Mouse (Mus musculus): ENCODE results near the gene Rpl36al. TPM values are rescaled to one million over a fixed set of nuclear protein-coding genes. Genes with fewer than 3 reads are reported as not detected.
"Not testable (repeated sequence)": the region's sequence is repeated elsewhere in the genome, so short reads cannot be mapped to it uniquely, and the experiment has no call there.

Gene Rpl36al
- polyA plus RNA-seq, 1 experiment from 2014 or later: 448 TPM

GRCm38 (mm10) chr12:69166861-69167581 is 16.9 kb downstream of the Rpl36al start:
- H3K9me3 ChIP-seq (replicated peaks); ATAC-seq (ENCODE audit: low FRiP score); H3K27me3 ChIP-seq; H3K36me3 ChIP-seq; H3K4me3 ChIP-seq; H3K27ac ChIP-seq; H3K9ac ChIP-seq; H3K4me1 ChIP-seq; H3K4me2 ChIP-seq (replicated peaks): not testable (repeated sequence)
- WGBS: 66% methylated on average over 8 of the region's 8 CpGs

GRCm38 (mm10) chr12:69164904-69165303 is 19.0 kb downstream of the Rpl36al start:
- ATAC-seq (ENCODE audit: low FRiP score): no peak
- H3K4me2 ChIP-seq (replicated peaks): no peak overlapping the region
- H3K9ac ChIP-seq: no peak overlapping the region
- no peaks in the 10 kb centered on the region for H3K27me3 ChIP-seq
- H3K9me3 ChIP-seq (replicated peaks): no peaks in the 10 kb centered on the region
- no peak overlapping the region for H3K27ac ChIP-seq
- peaks cover 10% of the 10 kb centered on the region for H3K4me1 ChIP-seq
- H3K36me3 ChIP-seq: no peaks in the 10 kb centered on the region
- H3K4me3 ChIP-seq: no peak overlapping the region
- WGBS: 59% methylated on average over 3 of the region's 3 CpGs

- ATAC-seq (ENCODE audit: low FRiP score); H3K27me3 ChIP-seq; H3K9ac ChIP-seq; H3K4me3 ChIP-seq; H3K9me3 ChIP-seq (replicated peaks); H3K4me1 ChIP-seq; H3K4me2 ChIP-seq (replicated peaks); H3K27ac ChIP-seq; H3K36me3 ChIP-seq: not testable (repeated sequence)
- WGBS: 87% methylated on average over 4 of the region's 4 CpGs
Observed at GRCm38 (mm10) chr12:69163586-69163985, 20.3 kb downstream of the Rpl36al start.

- not testable (repeated sequence) for H3K4me3 ChIP-seq; H3K27ac ChIP-seq; H3K4me1 ChIP-seq; H3K27me3 ChIP-seq; H3K9me3 ChIP-seq (replicated peaks); ATAC-seq (ENCODE audit: low FRiP score); H3K4me2 ChIP-seq (replicated peaks); H3K9ac ChIP-seq
- WGBS: 83% methylated on average over 2 of the region's 2 CpGs
- H3K36me3 ChIP-seq: peaks cover 16% of the 10 kb centered on the region
Observed at GRCm38 (mm10) chr12:69160677-69161076, 23.2 kb downstream of the Rpl36al start.

- ATAC-seq (ENCODE audit: low FRiP score): no peak
- no peak overlapping the region for H3K9ac ChIP-seq
- H3K4me1 ChIP-seq: peaks cover 5% of the 10 kb centered on the region
- no peak overlapping the region for H3K4me3 ChIP-seq
- no peaks in the 10 kb centered on the region for H3K9me3 ChIP-seq (replicated peaks)
- H3K27ac ChIP-seq: no peak overlapping the region
- H3K4me2 ChIP-seq (replicated peaks): no peak overlapping the region; the same call in 1 of the 2 replicates
- 6% methylated on average over 9 of the region's 9 CpGs for WGBS
- no peaks in the 10 kb centered on the region for H3K27me3 ChIP-seq
- peaks cover 16% of the 10 kb centered on the region for H3K36me3 ChIP-seq
Observed at GRCm38 (mm10) chr12:69159578-69159940, 24.3 kb downstream of the Rpl36al start.

GRCm38 (mm10) chr12:69158765-69159577 is 24.9 kb downstream of the Rpl36al start, which contains the start of gene Rps29:
Rps29 (minus strand) TSS chr12:69159186.
- peak within 1 kb of the TSS; percentile 62 for H3K4me2 ChIP-seq (replicated peaks)
- H3K27me3 ChIP-seq; H3K4me1 ChIP-seq; H3K9me3 ChIP-seq (replicated peaks): not testable (repeated sequence)
- H3K36me3 ChIP-seq: peaks cover 20% of the 10 kb centered on the region
- peak within 1 kb of the TSS; percentile 95 for H3K27ac ChIP-seq
- H3K4me3 ChIP-seq: peak within 1 kb of the TSS; percentile 73
- peak; percentile 99 for ATAC-seq (ENCODE audit: low FRiP score)
- WGBS: under 1% methylated on average over 59 of the region's 68 CpGs
- H3K9ac ChIP-seq: peak within 1 kb of the TSS; percentile 77

- Histone ChIP-seq H3K9me3 (replicated peaks) (no peaks in the 10 kb centered on the region), H3K27ac (peak overlapping the region; percentile 95), H3K27me3 (no peaks in the 10 kb centered on the region), H3K9ac (peak overlapping the region; percentile 77), H3K4me1 (peaks cover 5% of the 10 kb centered on the region), H3K4me3 (peak overlapping the region; percentile 73), H3K4me2 (replicated peaks) (peak overlapping the region; percentile 62), H3K36me3 (peaks cover 21% of the 10 kb centered on the region)
- peak; percentile 27; the same call in 1 of the 2 replicates for ATAC-seq (ENCODE audit: low FRiP score)
- under 1% methylated on average over 19 of the region's 19 CpGs for WGBS
Observed at GRCm38 (mm10) chr12:69158366-69158764, 25.5 kb downstream of the Rpl36al start.

- H3K4me3 ChIP-seq: no peak overlapping the region
Observed at GRCm38 (mm10) chr12:69157107-69157506, 26.8 kb downstream of the Rpl36al start.

GRCm38 (mm10) chr12:69156436-69156835 is 27.4 kb downstream of the Rpl36al start:
- Histone ChIP-seq H3K4me1 (peaks cover 5% of the 10 kb centered on the region), H3K27me3 (no peaks in the 10 kb centered on the region), H3K9ac (no peak overlapping the region), H3K9me3 (replicated peaks) (no peaks in the 10 kb centered on the region), H3K36me3 (peaks cover 21% of the 10 kb centered on the region), H3K27ac (no peak overlapping the region), H3K4me2 (replicated peaks) (no peak overlapping the region), H3K4me3 (no peak overlapping the region)
- WGBS: 86% methylated on average over 4 of the region's 4 CpGs
- ATAC-seq (ENCODE audit: low FRiP score): no peak

More at GRCm38 (mm10) chr12:69157107-69157506, 26.8 kb downstream of the Rpl36al start:
- no peaks in the 10 kb centered on the region for H3K27me3 ChIP-seq
- WGBS: 97% methylated on average over 2 of the region's 2 CpGs
- no peak overlapping the region for H3K9ac ChIP-seq
- no peaks in the 10 kb centered on the region for H3K9me3 ChIP-seq (replicated peaks)
- no peak overlapping the region for H3K4me2 ChIP-seq (replicated peaks)
- H3K36me3 ChIP-seq: peaks cover 21% of the 10 kb centered on the region
- peaks cover 5% of the 10 kb centered on the region for H3K4me1 ChIP-seq
- ATAC-seq (ENCODE audit: low FRiP score): no peak
- no peak overlapping the region for H3K27ac ChIP-seq

GRCm38 (mm10) chr12:69155923-69156322 is 28.0 kb downstream of the Rpl36al start:
- no peak overlapping the region for H3K4me3 ChIP-seq
- 89% methylated on average over 2 of the region's 2 CpGs for WGBS
- no peak overlapping the region for H3K27ac ChIP-seq
- no peaks in the 10 kb centered on the region for H3K27me3 ChIP-seq
- peaks cover 5% of the 10 kb centered on the region for H3K4me1 ChIP-seq
- H3K9ac ChIP-seq: no peak overlapping the region
- peaks cover 21% of the 10 kb centered on the region for H3K36me3 ChIP-seq
- H3K4me2 ChIP-seq (replicated peaks): no peak overlapping the region
- no peak for ATAC-seq (ENCODE audit: low FRiP score)
- no peaks in the 10 kb centered on the region for H3K9me3 ChIP-seq (replicated peaks)

- Histone ChIP-seq H3K4me2 (replicated peaks) (no peak overlapping the region; the same call in 1 of the 2 replicates), H3K27me3 (no peaks in the 10 kb centered on the region), H3K4me3 (no peak overlapping the region), H3K9ac (no peak overlapping the region), H3K27ac (no peak overlapping the region), H3K4me1 (no peaks in the 10 kb centered on the region), H3K36me3 (peaks cover 6% of the 10 kb centered on the region; the same call in 1 of the 2 replicates), H3K9me3 (replicated peaks) (no peaks in the 10 kb centered on the region)
- no peak for ATAC-seq (ENCODE audit: low FRiP score)
- WGBS: 91% methylated on average over 13 of the region's 13 CpGs
Observed at GRCm38 (mm10) chr12:69150049-69150448, 33.8 kb downstream of the Rpl36al start.

GRCm38 (mm10) chr12:69147166-69147735 is 36.6 kb downstream of the Rpl36al start:
- no peaks in the 10 kb centered on the region for H3K4me1 ChIP-seq
- H3K9ac ChIP-seq: no peak overlapping the region
- H3K36me3 ChIP-seq: no peaks in the 10 kb centered on the region
- H3K9me3 ChIP-seq (replicated peaks): no peaks in the 10 kb centered on the region
- 96% methylated on average over 5 of the region's 5 CpGs for WGBS
- ATAC-seq (ENCODE audit: low FRiP score): no peak
- no peak overlapping the region for H3K4me2 ChIP-seq (replicated peaks)
- no peak overlapping the region for H3K4me3 ChIP-seq
- H3K27me3 ChIP-seq: no peaks in the 10 kb centered on the region
- no peak overlapping the region for H3K27ac ChIP-seq
